Mouse (Mus musculus) C2C12 (cell line): ENCODE measurements at regions not wholly inside any gene's neighbourhood (a gene's known extent, or its start where the extent isn't known, plus 50 kb on each side); places are given as distances from the start of the nearest gene placed in this dataset.

Experiments
- H3K27me3 ChIP-seq: one replicate; pipeline ENCODE4 v1.6.1; 2011; ENCODE audit not compliant: control insufficient read depth, insufficient read depth, insufficient read length
- H3K36me3 ChIP-seq: one replicate; pipeline ENCODE4 v1.6.1; 2011; ENCODE audit not compliant: control insufficient read depth, insufficient read depth
- H3K4me3 ChIP-seq: one replicate; pipeline ENCODE4 v1.5.1; 2011; ENCODE audit warnings: mild to moderate bottlenecking, control low read depth; ENCODE audit not compliant: poor library complexity, insufficient read depth, severe bottlenecking
- H3K79me2 ChIP-seq: one replicate; pipeline ENCODE4 v1.6.1; 2011; ENCODE audit not compliant: control insufficient read depth, insufficient read depth
- H3K79me3 ChIP-seq: one replicate; pipeline ENCODE4 v1.6.1; 2011; ENCODE audit warnings: low read depth, control low read depth
- H3ac ChIP-seq: one replicate; pipeline ENCODE3; 2011; ENCODE audit warnings: low read depth; ENCODE audit not compliant: control insufficient read depth, insufficient read length
- CEBPB ChIP-seq: IDR thresholded peaks from one replicate; pipeline ENCODE4 v1.6.1; 2011; ENCODE audit warnings: low read depth, mild to moderate bottlenecking, control low read depth, moderate library complexity
- CTCF ChIP-seq: IDR thresholded peaks from one replicate; pipeline ENCODE4 v1.5.1; 2011; ENCODE audit not compliant: control insufficient read depth, insufficient read depth, insufficient read length
- FOSL1 ChIP-seq: IDR thresholded peaks from one replicate; pipeline ENCODE4 v1.8.0; 2011; ENCODE audit warnings: mild to moderate bottlenecking, low read length; ENCODE audit not compliant: poor library complexity, insufficient read depth, severe bottlenecking
- MAX ChIP-seq: IDR thresholded peaks from one replicate; pipeline ENCODE4 v1.6.1; 2011; ENCODE audit warnings: mild to moderate bottlenecking, control low read depth
- MYOD1 ChIP-seq: IDR thresholded peaks from one replicate; pipeline ENCODE4 v1.6.1; 2011; ENCODE audit warnings: low read depth; ENCODE audit not compliant: control insufficient read depth, insufficient read length
- MYOG ChIP-seq: IDR thresholded peaks from one replicate; pipeline ENCODE4 v1.6.1; 2011; ENCODE audit not compliant: control insufficient read depth, insufficient read length; ENCODE audit errors: extremely low read depth
- USF1 ChIP-seq: IDR thresholded peaks from one replicate; pipeline ENCODE4 v1.6.1; 2011; ENCODE audit warnings: low read depth, mild to moderate bottlenecking, control low read depth, moderate library complexity

DNA sequence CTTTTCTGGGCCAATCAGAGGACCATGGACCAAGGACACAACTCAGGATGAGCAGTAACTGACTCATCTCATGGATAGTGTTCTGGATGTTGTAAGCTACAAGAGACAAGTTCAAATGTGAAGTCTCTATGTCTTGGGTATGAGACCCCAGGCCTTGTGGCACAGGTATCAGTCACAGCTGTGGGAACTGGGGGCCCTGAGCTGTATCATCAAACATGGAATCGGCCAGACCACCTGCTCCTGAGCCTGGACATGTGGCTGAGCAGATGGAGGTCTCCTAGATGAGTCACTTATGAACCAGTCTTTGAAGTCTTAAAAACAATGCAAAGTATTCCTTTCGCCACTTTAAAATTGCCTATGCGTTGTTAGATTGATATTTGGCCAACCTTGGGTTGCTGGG lies 432.1 kb downstream of the Rps24 start:
- Histone ChIP-seq H3K4me3 (no peak overlapping the region), H3K79me2 (no peaks in the 10 kb centered on the region), H3K36me3 (no peaks in the 10 kb centered on the region), H3ac (no peak overlapping the region), H3K27me3 (peaks cover 10% of the 10 kb centered on the region), H3K79me3 (no peaks in the 10 kb centered on the region)
- TF ChIP-seq CEBPB = no peak
- TF ChIP-seq CTCF = no peak
- no peak for TF ChIP-seq USF1
- no peak for TF ChIP-seq MAX
- no peak for TF ChIP-seq FOSL1
- no peak for TF ChIP-seq MYOG
- TF ChIP-seq MYOD1 = no peak

DNA sequence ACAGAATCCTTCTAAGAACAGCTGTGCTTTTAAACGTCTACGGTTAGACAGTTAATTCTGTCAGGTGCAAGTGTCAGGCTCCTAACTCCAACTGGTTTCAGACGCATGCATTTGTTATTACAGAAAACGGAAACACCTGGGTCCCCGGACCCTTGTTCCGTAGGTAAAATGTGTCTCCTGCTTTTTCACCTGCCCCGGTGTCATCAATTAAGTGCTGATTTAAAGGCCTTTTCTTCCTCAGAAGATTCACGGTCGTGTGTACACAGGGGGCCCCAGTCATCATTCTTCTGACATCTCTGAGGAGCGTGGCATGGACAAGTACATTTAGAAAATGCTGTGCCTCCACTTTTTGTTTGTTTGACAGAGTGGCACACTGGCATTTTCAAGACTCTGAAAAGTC lies 435.1 kb downstream of the Rps24 start:
- H3K27me3 ChIP-seq = peaks cover 24% of the 10 kb centered on the region
- no peaks in the 10 kb centered on the region for H3K36me3 ChIP-seq
- TF ChIP-seq CTCF = no peak
- TF ChIP-seq MYOD1 = no peak
- TF ChIP-seq USF1 = no peak
- TF ChIP-seq FOSL1 = no peak
- TF ChIP-seq MYOG = no peak
- no peak for TF ChIP-seq CEBPB
- no peak for TF ChIP-seq MAX
- no peaks in the 10 kb centered on the region for H3K79me2 ChIP-seq
- no peak overlapping the region for H3ac ChIP-seq
- H3K4me3 ChIP-seq = no peak overlapping the region
- H3K79me3 ChIP-seq = no peaks in the 10 kb centered on the region

DNA sequence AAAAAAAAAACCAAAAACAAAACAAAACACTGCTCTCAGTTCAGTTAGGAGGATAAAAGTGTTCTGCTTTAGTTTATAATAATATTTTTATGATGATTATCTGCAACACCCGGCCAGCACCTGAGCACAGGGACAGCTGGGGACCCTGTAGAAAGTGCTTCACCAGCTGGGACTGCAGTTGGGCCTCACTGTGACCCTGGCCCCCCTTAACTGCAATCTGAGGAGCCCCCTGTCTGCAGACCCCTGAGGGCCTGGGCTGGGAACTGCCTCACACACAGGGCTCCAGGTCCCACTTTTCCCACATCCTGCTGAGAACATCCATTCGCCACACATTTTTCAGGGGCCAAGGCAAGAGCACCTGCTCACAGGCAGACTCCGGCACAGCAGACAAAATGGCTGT lies 437.6 kb downstream of the Rps24 start:
- TF ChIP-seq MYOD1 (no peak), FOSL1 (no peak), USF1 (no peak), MAX (no peak), CEBPB (no peak)
- H3K4me3 ChIP-seq = no peak overlapping the region

DNA sequence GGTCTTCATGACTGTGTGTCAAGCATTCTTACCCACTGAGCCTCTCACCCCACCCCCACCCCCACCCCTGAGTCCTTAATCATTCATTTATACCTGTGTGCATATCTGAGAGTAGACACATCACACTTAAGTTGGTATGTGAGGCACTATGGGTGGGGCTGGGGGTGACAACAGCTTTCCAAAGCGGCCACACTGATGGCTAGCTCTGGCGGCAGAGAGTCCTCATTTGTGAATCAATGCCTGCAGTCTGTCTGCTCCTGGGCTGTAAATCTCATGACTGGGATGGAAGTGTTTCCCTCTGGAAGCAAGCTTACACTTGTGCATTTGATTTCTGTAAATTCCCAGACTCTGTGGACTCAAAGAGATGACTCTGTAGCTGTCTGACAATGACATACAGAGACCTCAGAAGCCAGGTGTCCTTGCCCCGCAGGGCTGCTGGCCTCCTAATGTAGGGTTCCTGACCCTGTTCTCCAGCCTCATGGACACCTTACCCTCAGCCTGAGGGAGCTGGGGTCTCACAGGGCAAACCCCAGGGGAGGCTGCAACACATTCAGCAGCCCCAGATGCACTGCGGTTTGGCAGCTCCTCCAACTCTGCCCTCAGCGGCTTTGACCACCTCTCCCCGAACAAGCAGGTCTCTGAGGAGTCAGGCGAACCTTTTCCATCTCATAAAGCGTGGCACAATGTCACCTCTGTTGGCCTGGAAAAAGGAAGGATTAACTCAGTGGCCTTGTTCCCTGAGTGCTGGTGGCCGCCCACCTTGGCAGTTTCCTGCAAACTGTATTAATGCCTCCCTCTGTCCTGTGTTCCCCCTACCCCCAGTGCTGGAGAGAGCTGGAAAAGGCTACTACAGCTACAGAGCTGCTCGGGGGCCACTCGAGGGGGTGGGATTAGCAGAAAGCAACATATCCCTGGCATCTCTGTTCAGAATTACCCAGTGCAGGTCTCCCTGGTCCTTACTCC lies 439.4 kb downstream of the Rps24 start:
- Histone ChIP-seq H3K79me3 (no peaks in the 10 kb centered on the region), H3K79me2 (no peaks in the 10 kb centered on the region), H3ac (no peak overlapping the region), H3K4me3 (no peak overlapping the region), H3K27me3 (peaks cover 32% of the 10 kb centered on the region), H3K36me3 (no peaks in the 10 kb centered on the region)
- TF ChIP-seq MYOG (no peak), MAX (no peak), FOSL1 (no peak), MYOD1 (no peak), CEBPB (no peak)

More for the DNA sequence above, 437.6 kb downstream of the Rps24 start:
- peaks cover 30% of the 10 kb centered on the region for H3K27me3 ChIP-seq
- H3K79me3 ChIP-seq = no peaks in the 10 kb centered on the region
- H3K79me2 ChIP-seq = no peaks in the 10 kb centered on the region
- no peaks in the 10 kb centered on the region for H3K36me3 ChIP-seq
- H3ac ChIP-seq = no peak overlapping the region

DNA sequence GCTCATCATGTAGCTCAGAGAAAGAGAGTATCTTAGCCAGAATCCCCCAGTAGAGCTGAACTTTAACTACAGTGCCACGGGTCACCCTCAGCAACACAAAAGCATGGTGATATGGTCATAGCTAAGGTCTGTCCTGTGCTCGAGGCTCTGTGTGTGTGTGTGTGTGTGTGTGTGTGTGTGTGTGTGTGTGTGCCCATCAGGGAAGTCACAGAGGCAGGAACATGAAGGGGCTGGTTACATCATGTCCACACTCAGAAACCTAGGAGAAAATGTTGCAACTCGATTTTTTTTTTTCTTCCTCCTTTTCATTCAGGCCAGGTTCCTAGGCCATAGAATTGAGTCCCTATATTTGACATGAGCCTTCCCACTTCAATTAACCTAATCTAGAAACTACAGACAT lies 441.8 kb downstream of the Rps24 start:
- H3K79me3 ChIP-seq = no peaks in the 10 kb centered on the region
- TF ChIP-seq CEBPB (no peak), MAX (no peak), MYOG (no peak), CTCF (no peak), FOSL1 (no peak), USF1 (no peak), MYOD1 (no peak)
- H3K79me2 ChIP-seq = no peaks in the 10 kb centered on the region
- H3ac ChIP-seq = no peak overlapping the region
- peaks cover 28% of the 10 kb centered on the region for H3K27me3 ChIP-seq
- H3K36me3 ChIP-seq = no peaks in the 10 kb centered on the region
- H3K4me3 ChIP-seq = no peak overlapping the region

DNA sequence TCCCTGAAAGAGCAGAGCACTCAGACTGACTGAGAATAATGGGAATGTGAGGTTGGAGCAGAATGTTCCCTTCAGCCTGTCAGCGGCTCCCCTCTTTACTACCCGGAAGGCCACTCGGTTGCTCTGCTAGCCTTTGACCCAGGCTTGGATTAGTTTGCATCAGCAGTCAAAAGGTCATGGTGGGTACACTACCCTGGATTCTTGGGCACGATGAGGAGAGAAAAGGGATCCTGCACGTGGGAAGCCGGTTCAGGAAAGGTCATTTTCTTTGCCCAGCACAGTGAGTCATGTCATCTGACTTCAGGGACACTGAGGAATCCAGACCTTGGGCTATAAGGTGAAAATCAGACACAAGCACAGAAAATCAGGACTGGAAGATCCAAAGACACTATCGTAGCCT lies 443.3 kb downstream of the Rps24 start:
- Histone ChIP-seq H3K27me3 (peaks cover 22% of the 10 kb centered on the region), H3ac (no peak overlapping the region), H3K36me3 (no peaks in the 10 kb centered on the region), H3K79me2 (no peaks in the 10 kb centered on the region), H3K79me3 (no peaks in the 10 kb centered on the region), H3K4me3 (no peak overlapping the region)
- no peak for TF ChIP-seq MAX
- TF ChIP-seq CTCF = no peak
- TF ChIP-seq USF1 = no peak
- TF ChIP-seq FOSL1 = no peak
